Mouse (Mus musculus): Measurements from ENCODE around the gene Aff3. TPM values are rescaled to one million over a fixed set of nuclear protein-coding genes. Genes with fewer than 3 reads are reported as not detected.

Gene Aff3
- polyA plus RNA-seq, 2 experiments = 0.18 to 0.22 TPM

GRCm38 (mm10) chr1:38483191-38483590 is 181.6 kb downstream of the Aff3 start:
- Histone ChIP-seq H3K27ac (no peak overlapping the region), H3K27me3 (ENCODE audit: control insufficient read depth, insufficient read depth, low read length) (no peaks in the 10 kb centered on the region), H3K4me3 (ENCODE audit: insufficient read depth in 1 of 2, low read depth in 2 of 2, low read length in 2 of 2) (no peak overlapping the region), H3K36me3 (replicated peaks; ENCODE audit: control insufficient read depth, insufficient read depth, low read depth) (no peaks in the 10 kb centered on the region), H3K4me2 (ENCODE audit: low read depth) (no peak overlapping the region), H3K4me1 (replicated peaks; ENCODE audit: control insufficient read depth in 2 of 2, insufficient read depth in 2 of 2, low read length in 1 of 2) (peaks cover 4% of the 10 kb centered on the region in 2 experiments), H3K9me3 (ENCODE audit: control insufficient read depth, low read length) (no peaks in the 10 kb centered on the region), H3K9ac (replicated peaks) (no peak overlapping the region)
- ATAC-seq (ENCODE audit: insufficient read depth) (no peak), DNase-seq (ENCODE audit: low read depth in 3 of 3, low spot score in 3 of 3) (no peak)
- 53% methylated on average over 2 of the region's 2 CpGs for WGBS (ENCODE audit: insufficient replicate concordance)
- TF ChIP-seq EP300 (IDR thresholded peaks at IDR 0.05; ENCODE audit: low read depth) (no peak), CTCF (IDR thresholded peaks at IDR 0.05; ENCODE audit: low read depth) (no peak)

DNA sequence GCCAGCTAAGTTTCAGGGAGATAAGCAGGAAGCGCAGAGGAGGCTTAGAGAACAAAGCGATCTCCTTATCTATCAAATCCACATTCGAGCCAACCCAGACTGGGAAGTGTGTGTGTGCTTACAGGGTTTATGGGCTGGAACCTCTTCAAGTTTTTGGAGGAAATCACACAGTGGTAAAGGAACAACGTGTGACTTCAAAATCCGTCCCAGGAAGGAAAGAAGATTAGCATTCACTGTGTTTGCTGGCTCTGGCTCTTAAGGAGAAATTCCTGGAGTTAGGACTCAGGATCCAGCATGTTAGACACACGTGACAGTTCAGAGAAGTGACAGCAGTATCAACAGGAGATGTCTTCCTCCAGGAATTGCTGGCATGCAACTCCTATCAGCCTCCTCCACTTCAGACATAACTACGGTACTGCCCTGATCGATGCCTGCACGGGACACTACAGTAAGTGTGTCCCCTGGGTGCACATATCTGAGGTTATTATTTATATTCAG is 186.5 kb downstream of the Aff3 start:
- no peak overlapping the region for H3K27ac ChIP-seq
- 15% methylated on average over 9 of the region's 9 CpGs for WGBS (ENCODE audit: insufficient replicate concordance)
- no peak overlapping the region for H3K4me3 ChIP-seq (ENCODE audit: insufficient read depth in 1 of 2, low read depth in 2 of 2, low read length in 2 of 2)
- H3K27me3 ChIP-seq (ENCODE audit: control insufficient read depth, insufficient read depth, low read length) = no peaks in the 10 kb centered on the region
- H3K4me1 ChIP-seq (replicated peaks; ENCODE audit: control insufficient read depth in 2 of 2, insufficient read depth in 2 of 2, low read length in 1 of 2) = peaks cover 8 to 15% of the 10 kb centered on the region in 2 experiments
- ATAC-seq (ENCODE audit: insufficient read depth) (peak; percentile 43; the same call in 1 of the 2 replicates), DNase-seq (ENCODE audit: low read depth in 3 of 3, low spot score in 3 of 3) (peak in 1 of 3 experiments; percentile 20)
- no peaks in the 10 kb centered on the region for H3K9me3 ChIP-seq (ENCODE audit: control insufficient read depth, low read length)
- H3K36me3 ChIP-seq (replicated peaks; ENCODE audit: control insufficient read depth, insufficient read depth, low read depth) = no peaks in the 10 kb centered on the region
- no peak overlapping the region for H3K4me2 ChIP-seq (ENCODE audit: low read depth)
- TF ChIP-seq EP300 (IDR thresholded peaks at IDR 0.05; ENCODE audit: low read depth) (0 out of 2 replicates have a peak, but pooled peaks have one; percentile 37), CTCF (IDR thresholded peaks at IDR 0.05; ENCODE audit: low read depth) (no peak)
- H3K9ac ChIP-seq (replicated peaks) = no peak overlapping the region

DNA sequence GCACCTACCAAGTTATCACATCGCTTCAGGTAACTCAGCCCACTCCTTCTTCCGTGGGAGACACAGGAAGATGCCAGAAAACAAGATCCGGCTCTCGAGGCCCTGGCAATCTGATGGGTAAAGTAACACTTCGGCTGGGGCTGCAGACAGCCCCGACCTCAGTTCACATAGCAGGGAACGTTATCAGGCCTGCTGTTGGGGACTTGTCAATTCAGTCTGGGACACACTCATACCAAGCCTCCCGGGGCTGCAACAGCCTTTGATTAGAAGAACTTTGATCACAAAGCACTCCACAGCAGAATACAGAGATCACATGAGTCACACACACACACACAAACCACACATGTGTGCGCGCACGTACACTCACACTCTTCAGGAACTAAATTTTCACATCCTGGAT is 193.9 kb downstream of the Aff3 start:
- peaks cover 0 to 14% of the 10 kb centered on the region in 2 experiments; a peak in 3 of 4 replicates for H3K4me1 ChIP-seq (replicated peaks; ENCODE audit: control insufficient read depth in 2 of 2, insufficient read depth in 2 of 2, low read length in 1 of 2)
- ATAC-seq (ENCODE audit: insufficient read depth) = no peak
- no peaks in the 10 kb centered on the region for H3K36me3 ChIP-seq (replicated peaks; ENCODE audit: control insufficient read depth, insufficient read depth, low read depth)
- no peak for DNase-seq (ENCODE audit: low read depth in 3 of 3, low spot score in 3 of 3)
- 57% methylated on average over 11 of the region's 11 CpGs for WGBS (ENCODE audit: insufficient replicate concordance)
- H3K27me3 ChIP-seq (ENCODE audit: control insufficient read depth, insufficient read depth, low read length) = no peaks in the 10 kb centered on the region
- H3K9me3 ChIP-seq (ENCODE audit: control insufficient read depth, low read length) = no peaks in the 10 kb centered on the region
- H3K9ac ChIP-seq (replicated peaks) = no peak overlapping the region
- no peak overlapping the region for H3K4me2 ChIP-seq (ENCODE audit: low read depth)
- no peak overlapping the region for H3K4me3 ChIP-seq (ENCODE audit: insufficient read depth in 1 of 2, low read depth in 2 of 2, low read length in 2 of 2)
- TF ChIP-seq CTCF (IDR thresholded peaks at IDR 0.05; ENCODE audit: low read depth) (no peak), EP300 (IDR thresholded peaks at IDR 0.05; ENCODE audit: low read depth) (no peak)
- H3K27ac ChIP-seq = no peak overlapping the region

GRCm38 (mm10) chr1:38470166-38470565 is 194.6 kb downstream of the Aff3 start:
- H3K4me3 ChIP-seq (ENCODE audit: insufficient read depth in 1 of 2, low read depth in 2 of 2, low read length in 2 of 2) = no peak overlapping the region
- no peaks in the 10 kb centered on the region for H3K9me3 ChIP-seq (ENCODE audit: control insufficient read depth, low read length)
- WGBS (ENCODE audit: insufficient replicate concordance) = 62% methylated on average over 5 of the region's 5 CpGs
- no peaks in the 10 kb centered on the region for H3K27me3 ChIP-seq (ENCODE audit: control insufficient read depth, insufficient read depth, low read length)
- H3K9ac ChIP-seq (replicated peaks) = no peak overlapping the region
- no peak for DNase-seq (ENCODE audit: low read depth in 3 of 3, low spot score in 3 of 3)
- ATAC-seq (ENCODE audit: insufficient read depth) = no peak
- TF ChIP-seq CTCF (IDR thresholded peaks at IDR 0.05; ENCODE audit: low read depth) (no peak), EP300 (IDR thresholded peaks at IDR 0.05; ENCODE audit: low read depth) (no peak)
- no peaks in the 10 kb centered on the region for H3K36me3 ChIP-seq (replicated peaks; ENCODE audit: control insufficient read depth, insufficient read depth, low read depth)
- no peak overlapping the region for H3K4me2 ChIP-seq (ENCODE audit: low read depth)
- no peak overlapping the region for H3K27ac ChIP-seq
- peaks cover 0 to 12% of the 10 kb centered on the region in 2 experiments; a peak in 3 of 4 replicates for H3K4me1 ChIP-seq (replicated peaks; ENCODE audit: control insufficient read depth in 2 of 2, insufficient read depth in 2 of 2, low read length in 1 of 2)

DNA sequence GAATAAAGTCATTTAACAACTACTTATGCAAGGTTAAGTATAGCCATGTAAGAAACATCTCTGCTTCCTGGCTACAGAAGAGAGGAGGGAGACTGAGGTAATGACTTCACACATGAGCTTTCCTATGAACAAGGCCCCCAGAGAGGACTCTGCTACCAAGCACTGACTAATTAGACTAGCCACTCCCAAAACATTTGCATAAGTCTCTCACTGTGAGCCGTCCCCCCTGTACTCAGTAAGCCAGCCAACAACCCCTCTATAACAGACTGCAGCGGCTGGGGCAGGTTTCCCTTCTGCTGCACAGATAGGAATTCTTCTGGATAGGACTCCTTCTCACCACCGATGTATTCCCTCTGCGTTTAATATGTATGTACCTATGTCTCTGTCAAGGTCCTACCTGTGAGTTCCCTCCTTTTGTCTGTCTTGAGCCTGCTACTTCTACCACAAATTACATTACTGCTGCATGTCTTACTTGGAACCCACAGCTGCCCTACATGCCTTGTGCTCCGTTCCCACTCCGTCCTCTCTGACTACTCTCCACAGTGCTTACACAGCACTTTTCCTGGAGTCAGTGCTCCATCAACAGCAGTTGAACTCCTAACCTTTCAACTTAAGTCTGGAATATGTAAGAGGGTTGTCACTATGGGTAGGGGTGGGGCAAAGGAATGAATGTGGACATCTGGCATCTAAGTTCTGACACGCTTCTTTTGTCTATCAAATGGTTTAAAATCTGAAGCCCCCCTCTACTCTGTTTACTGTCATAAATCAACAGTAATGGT is 197.3 kb downstream of the Aff3 start:
- Histone ChIP-seq H3K4me3 (ENCODE audit: insufficient read depth in 1 of 2, low read depth in 2 of 2, low read length in 2 of 2) (no peak overlapping the region), H3K9ac (replicated peaks) (0 out of 2 replicates have a peak overlapping the region, but pooled peaks have one; percentile 4), H3K4me1 (replicated peaks; ENCODE audit: control insufficient read depth in 2 of 2, insufficient read depth in 2 of 2, low read length in 1 of 2) (peaks cover 0 to 11% of the 10 kb centered on the region in 2 experiments; a peak in 2 of 4 replicates), H3K4me2 (ENCODE audit: low read depth) (no peak overlapping the region), H3K36me3 (replicated peaks; ENCODE audit: control insufficient read depth, insufficient read depth, low read depth) (no peaks in the 10 kb centered on the region), H3K27ac (no peak overlapping the region), H3K27me3 (ENCODE audit: control insufficient read depth, insufficient read depth, low read length) (no peaks in the 10 kb centered on the region), H3K9me3 (ENCODE audit: control insufficient read depth, low read length) (no peaks in the 10 kb centered on the region)
- DNase-seq (ENCODE audit: low read depth in 3 of 3, low spot score in 3 of 3) (no peak), ATAC-seq (ENCODE audit: insufficient read depth) (no peak)
- WGBS (ENCODE audit: insufficient replicate concordance) = 61% methylated on average over 7 of the region's 7 CpGs
- TF ChIP-seq EP300 (IDR thresholded peaks at IDR 0.05; ENCODE audit: low read depth) (no peak), CTCF (IDR thresholded peaks at IDR 0.05; ENCODE audit: low read depth) (no peak)
